Mouse (Mus musculus) frontal cortex, adult 2 months (tissue): ENCODE data around the gene Dph2. TPM values are rescaled to one million over a fixed set of nuclear protein-coding genes. Genes with fewer than 3 reads are reported as not detected.

ENCODE experiments used
- DNase-seq, 2 experiments: peaks; one replicate each; pipeline ENCODE4 v3.0.0; 2022; ENCODE audit warnings: low spot score in 1 of 2; ENCODE audit errors: extremely low spot score in 1 of 2
- polyA plus RNA-seq: library from polyadenylated mRNA; depleted of rRNA; stranded (reverse); fragments of >200 nt; gene quantifications from 2 replicates; pipeline ENCODE4 v1.2.3, GENCODE M21; 2012

Gene Dph2
- polyA plus RNA-seq, 1 experiment, result 12.8 TPM

DNA sequence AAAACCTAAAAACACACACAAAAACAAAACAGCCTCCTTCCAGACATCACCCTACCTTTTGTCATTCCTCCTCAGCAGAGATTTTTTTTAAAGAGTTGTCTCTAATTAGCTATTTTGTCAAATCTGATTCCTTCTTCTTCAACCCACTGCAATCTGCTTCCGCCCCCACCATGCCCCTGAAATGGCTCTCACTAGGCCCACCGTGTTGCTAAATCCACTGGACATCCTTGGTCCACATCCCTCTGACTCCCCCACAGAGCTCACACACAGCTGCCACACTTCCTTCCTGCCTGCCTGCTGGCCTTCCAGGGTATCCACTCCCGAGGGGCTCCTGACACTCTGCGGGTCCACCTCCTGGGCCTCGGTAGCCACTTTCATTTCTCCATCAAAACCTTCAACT is 13.1 kb downstream of the Dph2 start:
- DNase-seq, result no peak

DNA sequence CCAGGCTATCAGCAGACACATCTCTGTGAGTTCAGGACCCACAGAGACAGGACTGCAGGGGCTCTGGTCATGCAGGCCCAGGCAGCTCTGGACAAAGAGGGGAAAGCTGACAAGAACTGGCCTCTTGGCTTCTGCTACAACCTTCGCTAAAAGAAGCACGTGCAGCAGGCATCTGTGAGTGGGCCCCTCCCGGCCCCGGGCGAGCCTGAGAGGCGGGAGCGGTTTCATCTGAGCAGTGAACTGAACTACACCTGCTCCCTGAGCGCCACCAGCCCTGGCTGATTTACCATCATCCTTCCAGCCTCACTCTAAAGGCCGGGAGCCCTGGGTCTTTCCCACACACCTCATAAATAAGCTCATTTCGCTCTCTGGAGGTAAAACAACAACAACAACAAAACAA is 13.5 kb downstream of the Dph2 start:
- DNase-seq, result no peak

- DNase-seq, result no peak
Measured at GRCm38 (mm10) chr4:117873615-117874014, 18.2 kb downstream of the Dph2 start.

GRCm38 (mm10) chr4:117872471-117872886 is 19.4 kb downstream of the Dph2 start, which contains the start of gene Ccdc24:
Gene Ccdc24 (minus strand): TSS chr4:117872557.
- no peak for DNase-seq

DNA sequence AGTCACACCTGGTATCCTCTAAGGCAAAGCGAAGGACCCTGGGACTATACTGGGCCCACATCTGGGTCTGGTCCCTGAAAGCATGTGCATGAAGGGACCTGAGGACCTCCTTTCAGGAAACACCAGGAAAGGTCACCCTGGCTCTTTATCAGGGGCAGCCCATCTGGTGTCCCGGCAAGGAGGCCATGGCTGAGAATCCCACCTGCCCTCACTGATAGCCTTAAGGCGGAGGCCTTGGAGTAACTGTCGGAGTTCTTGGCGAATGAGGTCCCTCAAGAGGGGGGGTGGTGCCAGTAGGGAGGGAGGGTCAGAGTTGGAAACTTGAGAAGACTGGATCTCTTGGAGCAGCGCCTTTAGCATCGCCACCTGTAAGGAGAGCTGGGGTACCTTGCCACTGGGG is 20.0 kb downstream of the Dph2 start:
- DNase-seq, result no peak

- no peak for DNase-seq
Measured at GRCm38 (mm10) chr4:117870437-117870836, 21.4 kb downstream of the Dph2 start.

DNA sequence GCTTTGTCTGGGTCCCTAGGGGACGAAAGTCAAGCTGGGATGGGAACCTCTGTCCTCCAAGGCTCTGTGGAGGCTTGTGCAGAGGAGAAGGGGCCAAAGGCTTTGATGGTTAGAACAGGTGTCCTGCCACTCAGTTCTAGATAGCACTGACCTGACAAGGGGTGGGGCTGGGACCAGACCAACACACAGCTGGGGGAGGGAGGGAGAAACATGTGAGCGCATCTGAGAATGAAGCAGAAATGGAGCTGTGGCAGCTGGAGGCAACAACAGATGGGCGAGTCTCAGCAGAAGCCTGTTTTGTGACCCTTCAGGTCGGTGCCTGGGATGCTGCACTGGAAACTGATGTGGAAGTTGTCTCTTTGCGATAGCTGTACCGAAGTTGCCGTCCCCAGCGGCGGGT is 22.5 kb downstream of the Dph2 start:
- DNase-seq, result no peak

DNA sequence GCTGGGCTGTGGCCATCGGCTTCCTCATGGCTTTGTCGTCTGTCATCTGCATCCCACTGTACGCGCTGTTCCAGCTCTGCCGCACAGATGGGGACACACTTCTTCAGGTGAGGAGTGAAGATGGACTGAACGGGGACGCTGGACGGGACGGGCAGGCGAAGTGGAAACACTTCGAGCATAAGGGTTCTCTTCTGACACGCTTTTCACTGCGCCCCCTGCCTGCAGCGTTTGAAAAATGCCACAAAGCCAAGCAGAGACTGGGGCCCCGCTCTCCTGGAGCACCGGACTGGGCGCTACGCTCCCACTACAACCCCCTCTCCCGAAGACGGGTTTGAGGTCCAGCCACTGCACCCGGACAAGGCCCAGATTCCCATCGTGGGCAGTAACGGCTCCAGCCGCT is 24.0 kb downstream of the Dph2 start:
- DNase-seq, result peak in 1 of 2 experiments; percentile 70

- DNase-seq, result no peak
Measured at GRCm38 (mm10) chr4:117867000-117867399, 24.8 kb downstream of the Dph2 start.

DNA sequence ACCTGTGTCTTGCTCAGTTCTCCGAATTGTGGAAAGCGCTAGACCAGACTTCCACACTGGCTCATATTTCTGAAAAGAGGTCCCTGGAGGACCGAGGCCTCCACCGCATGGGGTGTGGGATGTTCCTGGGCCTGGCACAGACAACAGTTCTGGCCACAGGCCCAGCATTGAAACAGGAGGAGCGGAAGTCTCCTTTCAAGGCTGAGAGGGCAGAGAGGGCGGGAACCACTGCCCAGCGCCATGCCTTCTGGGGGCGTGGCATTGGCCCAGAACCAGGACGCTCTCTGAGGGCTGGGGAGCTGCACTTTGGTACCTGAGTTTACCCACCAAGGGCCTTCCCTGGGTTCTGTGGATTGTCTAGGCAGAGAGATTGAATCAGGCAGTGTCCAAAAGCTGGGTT is 25.7 kb downstream of the Dph2 start:
- peak in 1 of 2 experiments; percentile 36 for DNase-seq

DNA sequence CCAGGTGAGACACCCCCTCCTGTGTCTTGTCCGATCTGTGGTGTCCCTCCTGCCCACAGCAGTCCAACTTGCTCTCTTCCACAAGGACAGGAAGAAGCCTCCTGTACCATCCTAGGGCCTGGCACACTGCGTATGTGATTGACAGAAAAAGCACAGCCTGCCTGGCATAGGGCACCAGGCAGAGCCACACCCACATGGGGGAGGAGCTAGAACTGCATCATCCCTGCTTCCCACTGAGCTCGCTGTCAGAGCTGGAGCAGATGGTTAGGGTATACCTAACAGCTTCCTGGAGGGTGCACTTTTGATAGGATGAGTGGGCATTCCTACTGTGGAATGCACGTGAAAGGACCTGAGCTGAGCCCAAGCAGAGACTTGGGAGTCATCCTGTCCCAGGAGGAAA is 29.0 kb downstream of the Dph2 start:
- peak in 1 of 2 experiments; percentile 57 for DNase-seq

- DNase-seq, result peak in 1 of 2 experiments; percentile 48
Measured at GRCm38 (mm10) chr4:117860570-117860969, 31.3 kb downstream of the Dph2 start.

DNA sequence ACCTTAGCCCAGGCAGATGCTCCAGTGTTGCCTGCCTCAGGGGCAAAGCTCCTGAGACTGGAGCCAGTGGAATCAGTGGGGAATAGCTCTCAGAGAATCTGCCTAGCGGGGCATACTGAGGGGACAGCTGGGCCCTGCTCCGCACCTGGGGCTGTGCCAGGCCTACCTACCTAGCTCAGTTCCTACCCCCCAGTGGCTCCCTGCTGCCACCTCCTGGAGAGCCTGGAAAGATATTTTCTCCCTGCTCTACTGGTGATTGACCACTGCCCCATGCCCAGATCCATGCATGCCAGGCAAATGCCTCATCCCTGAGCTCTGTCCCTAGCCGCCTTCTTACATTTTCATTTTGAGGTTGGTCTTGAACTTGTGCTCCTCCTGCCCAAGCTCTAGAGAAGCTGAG is 33.0 kb downstream of the Dph2 start:
- DNase-seq, result peak in 1 of 2 experiments; percentile 54

DNA sequence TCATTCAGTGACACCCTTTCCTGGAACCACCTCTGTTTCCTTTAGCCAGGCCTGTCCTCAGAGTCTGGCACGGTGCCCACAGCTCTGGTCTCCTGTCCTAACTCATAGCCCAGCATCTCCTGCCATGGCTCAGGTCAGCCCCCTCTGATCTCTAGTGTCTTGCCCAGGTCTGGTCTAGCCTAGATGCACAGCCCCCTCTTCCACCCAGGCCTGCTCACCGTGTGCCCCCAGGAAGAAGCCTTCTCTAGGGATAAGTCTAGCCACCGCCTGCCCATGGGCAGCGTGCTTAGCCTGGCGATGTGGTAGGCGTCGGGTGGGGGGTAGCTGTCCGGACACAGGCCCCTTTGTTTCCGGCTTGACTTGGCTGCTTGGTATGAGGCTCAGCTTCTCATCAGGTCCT is 36.7 kb downstream of the Dph2 start:
- peak in 1 of 2 experiments; percentile 42 for DNase-seq

DNA sequence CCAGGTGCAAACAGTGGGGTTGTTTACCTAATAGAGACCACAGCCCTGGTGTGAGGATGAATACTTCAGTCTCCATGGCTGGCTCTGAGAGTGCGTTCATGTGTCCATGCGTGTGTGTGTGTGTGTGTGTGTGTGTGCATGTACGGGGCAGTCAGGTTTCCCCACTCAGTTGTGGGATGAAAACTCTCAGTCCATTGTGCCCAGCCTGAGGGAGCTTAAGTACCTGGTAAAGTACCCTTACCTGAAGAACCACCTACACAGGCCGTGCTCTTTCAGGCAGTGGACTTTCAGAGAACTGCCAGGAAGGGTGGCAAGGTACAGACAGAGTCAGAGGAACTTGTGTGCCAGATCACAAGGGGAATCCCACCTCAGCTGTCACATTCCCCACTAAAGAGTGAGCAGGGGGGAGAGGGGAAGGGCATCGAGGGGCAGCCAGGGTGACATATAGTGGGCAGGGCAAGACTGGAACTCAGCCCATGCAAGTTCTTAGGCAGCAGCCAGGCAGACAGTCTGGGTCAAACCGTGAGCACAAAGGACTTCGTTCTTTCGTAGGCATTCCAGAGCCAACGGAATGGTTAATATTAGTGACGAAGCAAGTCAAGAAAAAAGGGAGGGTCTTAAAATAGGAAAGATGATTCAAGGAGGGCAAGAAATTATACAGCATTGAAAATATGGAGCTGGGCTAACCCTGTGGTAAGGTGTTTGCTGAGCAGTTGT is 39.5 kb downstream of the Dph2 start:
- no peak for DNase-seq

DNA sequence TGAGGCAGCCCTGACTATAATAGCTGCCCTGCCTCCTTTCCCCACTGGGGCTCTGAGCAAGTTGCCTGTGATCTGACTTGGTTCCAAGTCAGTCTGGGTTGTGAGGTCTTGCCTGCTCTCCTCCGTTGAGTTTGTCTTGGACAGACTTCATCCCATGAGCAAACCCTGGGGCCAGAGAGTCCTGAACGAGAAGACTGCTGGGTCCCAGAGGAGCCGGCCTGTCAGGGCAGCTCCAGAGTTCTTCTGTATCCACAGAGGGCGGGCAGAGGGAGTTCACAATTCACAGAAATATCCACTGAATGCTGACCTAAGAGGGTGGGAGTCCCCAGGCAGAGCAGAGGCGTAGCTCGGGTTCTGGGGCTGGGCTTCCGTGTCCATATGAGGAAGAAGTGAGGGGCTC is 41.0 kb downstream of the Dph2 start:
- DNase-seq, result no peak

DNA sequence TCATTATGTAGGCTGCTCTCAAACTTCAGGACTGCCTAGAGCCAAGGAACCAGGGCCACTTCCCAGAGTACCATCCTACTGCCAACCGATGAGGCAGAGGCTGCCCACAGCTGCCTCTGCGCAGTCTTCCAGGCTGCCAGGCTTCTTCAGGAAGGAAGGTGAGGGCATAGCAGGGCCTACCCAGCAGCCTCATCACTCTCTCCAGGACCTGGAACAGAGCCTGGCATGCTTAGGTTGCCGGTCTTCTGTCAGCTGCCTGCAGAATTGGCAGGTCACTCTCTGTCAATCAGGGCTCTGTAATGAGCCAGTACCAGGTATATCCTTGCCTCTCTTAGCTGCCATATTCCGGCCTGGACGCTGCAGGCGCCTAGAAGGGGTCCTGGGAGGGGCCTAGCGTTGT is 41.7 kb downstream of the Dph2 start:
- no peak for DNase-seq

DNA sequence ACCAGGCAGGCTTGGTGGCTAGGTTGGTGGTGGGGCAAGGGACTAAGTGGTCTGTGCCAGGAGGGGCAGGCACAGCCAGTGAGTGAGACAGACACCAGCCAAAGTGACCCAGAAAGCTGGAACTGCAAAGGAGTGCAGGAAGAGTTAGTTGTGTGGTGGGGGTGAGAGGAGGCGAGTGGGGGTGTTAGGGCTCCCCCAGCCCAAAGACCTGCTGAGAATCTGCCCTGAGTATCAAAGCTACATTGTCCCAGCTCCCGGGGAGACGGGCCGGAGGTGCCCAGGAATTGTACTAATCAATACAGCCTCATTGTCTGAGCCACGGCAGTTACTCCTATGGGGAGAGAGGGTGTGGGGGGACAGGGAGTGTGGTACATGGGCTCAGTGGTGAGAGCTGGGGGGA is 42.3 kb downstream of the Dph2 start:
- DNase-seq, result no peak

DNA sequence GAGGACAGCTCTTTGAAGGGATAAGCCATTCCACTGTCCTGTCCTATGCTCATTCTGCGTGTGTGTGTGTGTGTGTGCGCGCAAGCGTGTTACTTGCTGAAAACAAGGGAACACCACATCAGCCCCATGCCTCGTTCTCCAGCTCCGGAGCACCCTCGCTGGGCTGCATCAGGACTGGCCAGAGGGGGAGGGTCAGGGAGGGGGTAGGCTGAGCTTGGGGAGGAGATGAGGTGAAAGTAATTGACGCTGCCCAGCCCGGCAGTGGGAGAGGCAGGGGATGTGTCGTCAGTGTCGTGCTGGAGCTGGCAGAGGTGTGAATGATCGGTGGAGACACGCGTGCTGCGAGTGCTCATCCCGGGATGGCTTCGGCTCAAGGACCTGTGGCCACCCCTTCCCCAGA is 42.8 kb downstream of the Dph2 start:
- no peak for DNase-seq

DNA sequence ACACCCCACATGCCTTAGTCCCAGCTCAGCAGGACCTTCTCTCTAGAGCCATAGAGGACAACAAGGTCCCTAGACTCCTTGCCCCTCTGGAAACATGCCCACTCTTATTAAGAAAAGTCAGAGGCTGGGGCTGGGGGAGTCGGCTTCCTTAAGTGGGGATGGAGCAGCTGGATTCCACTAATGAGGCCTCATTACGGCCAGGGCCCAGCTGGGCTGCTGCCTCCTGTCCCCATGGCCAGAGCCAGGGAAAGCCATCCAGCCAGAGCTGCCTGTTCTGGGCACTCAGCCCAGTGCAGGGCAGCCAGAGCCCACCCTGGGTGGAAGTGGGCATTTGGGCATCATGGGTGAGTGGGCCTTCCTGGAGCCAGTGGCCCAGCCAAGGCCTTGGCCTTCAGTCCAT is 44.8 kb downstream of the Dph2 start:
- peak in 1 of 2 experiments; percentile 43 for DNase-seq

- DNase-seq, result no peak
Measured at GRCm38 (mm10) chr4:117846261-117846660, 45.6 kb downstream of the Dph2 start.

GRCm38 (mm10) chr4:117845316-117845715 is 46.5 kb downstream of the Dph2 start:
- no peak for DNase-seq

- no peak for DNase-seq
Measured at GRCm38 (mm10) chr4:117844467-117844866, 47.4 kb downstream of the Dph2 start.
